Mouse (Mus musculus) kidney, adult 9 months (tissue): ENCODE measurements around the gene Dhrs2.

Experiments used
- DNase-seq: peaks from one replicate; pipeline ENCODE4 v3.0.0; 2022

The Dhrs2 gene

GRCm38 (mm10) chr14:55255443-55255842 is 33.6 kb downstream of the Dhrs2 start:
- DNase-seq: no peak

- DNase-seq: peak; percentile 67
Observed at GRCm38 (mm10) chr14:55271158-55271557, 49.4 kb downstream of the Dhrs2 start.

GRCm38 (mm10) chr14:55273023-55273422 is 51.2 kb downstream of the Dhrs2 start:
- no peak for DNase-seq

- DNase-seq: no peak
Observed at GRCm38 (mm10) chr14:55274810-55275209, 53.0 kb downstream of the Dhrs2 start.

GRCm38 (mm10) chr14:55279322-55280069 is 57.7 kb downstream of the Dhrs2 start:
- DNase-seq: no peak
